Mouse (Mus musculus): ENCODE measurements around the gene Sgcb. TPM values are rescaled to one million over a fixed set of nuclear protein-coding genes. Genes with fewer than 3 reads are reported as not detected.
A peak's percentile ranks its signal among the peaks of the same experiment; 100 is the strongest.

Gene Sgcb
- total RNA-seq (2021), result 10 to 100 TPM; 44.5 to 44.6 TPM

DNA sequence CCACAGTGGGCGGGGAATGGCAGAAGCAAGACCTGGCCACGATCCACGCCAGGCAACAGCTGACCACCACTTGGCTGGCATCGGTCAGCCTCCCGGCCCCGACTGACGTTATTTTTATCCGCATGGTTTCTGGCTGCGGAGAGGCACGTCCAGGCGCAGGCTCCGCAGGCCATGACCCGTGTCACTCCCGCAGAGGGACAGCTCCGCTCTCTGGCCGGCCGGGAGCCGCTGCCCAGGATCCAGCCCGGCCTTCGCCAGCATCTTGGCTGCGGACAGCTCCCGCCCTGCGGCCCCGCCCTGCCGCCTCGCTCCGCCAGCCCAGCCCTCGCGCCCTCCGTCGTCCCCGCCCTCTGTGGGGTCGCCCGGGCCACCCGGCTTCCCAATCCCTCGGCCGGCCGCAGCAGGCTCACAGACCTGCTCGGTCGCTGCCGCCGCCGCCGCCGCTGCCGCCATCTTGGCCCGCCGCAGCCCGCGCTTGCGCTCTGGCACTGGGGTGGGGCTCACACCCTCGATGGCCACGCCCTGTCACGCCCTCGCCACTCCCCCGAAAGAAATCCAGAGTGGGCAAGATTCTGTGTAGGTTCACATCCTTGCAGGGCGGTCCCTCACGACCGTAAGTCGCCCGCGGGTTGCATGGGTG is at the start of gene Sgcb:
Gene Sgcb, minus strand, starts transcription at position 530 of the 640 bp plus-strand sequence.
- intact Hi-C loops (cut with DNase I), result no loop called here
- peak; percentile 87 for DNase-seq

DNA sequence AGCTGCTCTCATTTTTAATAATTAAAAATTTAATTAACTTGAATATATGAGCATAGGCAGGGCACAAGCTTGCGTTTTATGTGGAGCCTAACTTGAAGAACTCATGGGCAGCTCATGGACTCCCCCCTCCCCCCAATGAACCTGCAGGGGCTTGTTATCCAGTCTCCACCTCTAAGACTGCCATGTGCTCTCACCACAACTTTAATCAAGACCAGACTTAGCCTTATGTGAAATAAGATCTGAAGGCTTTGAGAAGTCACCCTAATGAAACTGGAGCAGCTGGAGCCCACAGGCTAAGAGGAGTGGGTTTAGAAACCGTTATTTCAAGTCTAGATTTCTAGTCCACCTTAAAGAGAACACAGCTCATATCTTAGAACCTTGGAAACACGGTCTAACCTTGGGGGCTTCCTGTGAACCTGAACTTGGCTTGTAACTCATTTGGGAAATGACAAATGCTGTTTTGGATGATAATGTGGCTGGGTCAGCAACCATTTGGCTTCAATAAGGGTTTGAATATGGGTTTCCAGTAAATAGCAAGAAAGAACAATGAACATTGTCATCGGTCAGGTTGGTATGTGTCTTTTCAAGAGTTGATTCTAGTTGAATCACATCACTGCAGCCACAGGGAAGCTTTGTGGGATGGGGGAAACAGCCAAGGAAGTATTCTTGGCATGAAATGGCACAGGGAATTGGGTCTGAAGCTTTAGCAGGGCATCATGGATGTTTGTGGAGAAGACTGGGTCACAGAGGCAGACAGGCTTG is 46.8 kb upstream of the Sgcb start:
- no peak for DNase-seq
- intact Hi-C loops (cut with DNase I), result no loop called here

DNA sequence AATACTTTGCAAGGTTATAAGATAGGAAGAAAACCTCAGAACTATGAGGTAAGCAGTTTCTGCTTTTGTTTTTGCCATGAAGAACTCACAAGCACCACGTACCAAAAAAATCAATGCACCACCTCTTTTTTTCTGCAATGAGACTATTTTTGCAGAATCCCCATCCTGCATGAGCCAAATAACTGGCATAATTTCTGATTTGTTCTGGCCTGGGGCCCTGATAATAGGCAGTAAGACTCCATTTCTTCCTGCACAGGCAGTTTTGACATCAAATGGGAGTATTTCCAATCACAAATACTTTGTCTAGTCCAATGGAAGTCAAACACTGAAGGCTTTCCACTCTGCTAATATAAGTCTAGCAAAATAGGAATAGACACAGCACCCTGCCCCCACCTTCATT is 46.2 kb upstream of the Sgcb start:
- intact Hi-C loops (cut with DNase I), result no loop called here

DNA sequence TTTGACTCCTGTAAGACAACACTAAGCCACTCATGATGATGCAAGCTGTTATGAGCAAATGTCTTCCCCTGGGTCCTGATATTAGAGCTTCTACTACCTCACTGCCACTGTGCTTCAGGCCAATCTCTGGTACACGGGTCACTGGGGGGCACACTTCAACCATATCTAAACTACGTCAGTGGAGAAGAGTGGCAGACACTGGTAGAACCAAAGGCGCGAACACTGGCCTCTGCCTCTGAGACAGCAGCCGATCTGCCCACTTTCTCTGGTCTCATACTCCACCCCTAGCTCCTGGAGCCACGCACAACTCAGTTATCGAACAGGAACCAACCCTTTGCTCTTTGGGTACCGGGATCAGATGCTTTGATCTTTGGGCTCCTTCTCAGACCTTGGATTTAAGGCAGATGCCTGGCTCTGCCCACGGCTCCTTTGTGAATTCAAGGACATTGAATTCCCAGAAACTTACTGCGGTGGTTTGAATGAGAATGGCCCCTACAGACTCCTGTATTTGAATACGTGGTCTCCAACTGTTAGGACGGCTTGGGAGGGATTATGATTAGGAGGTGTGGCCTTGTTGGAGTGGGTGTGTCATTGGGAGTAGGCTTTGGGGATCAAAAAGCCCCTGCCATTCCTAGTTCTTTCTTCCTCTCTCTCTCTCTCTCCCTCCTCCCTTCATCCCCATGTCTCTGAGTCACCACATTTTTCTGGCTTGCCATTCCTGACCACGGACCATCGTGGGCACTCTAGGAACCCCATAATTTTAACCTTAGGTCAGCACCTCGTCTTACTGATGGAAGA is 44.3 kb upstream of the Sgcb start:
- no peak for DNase-seq

More for the DNA sequence above, 46.2 kb upstream of the Sgcb start:
- DNase-seq, result no peak

DNA sequence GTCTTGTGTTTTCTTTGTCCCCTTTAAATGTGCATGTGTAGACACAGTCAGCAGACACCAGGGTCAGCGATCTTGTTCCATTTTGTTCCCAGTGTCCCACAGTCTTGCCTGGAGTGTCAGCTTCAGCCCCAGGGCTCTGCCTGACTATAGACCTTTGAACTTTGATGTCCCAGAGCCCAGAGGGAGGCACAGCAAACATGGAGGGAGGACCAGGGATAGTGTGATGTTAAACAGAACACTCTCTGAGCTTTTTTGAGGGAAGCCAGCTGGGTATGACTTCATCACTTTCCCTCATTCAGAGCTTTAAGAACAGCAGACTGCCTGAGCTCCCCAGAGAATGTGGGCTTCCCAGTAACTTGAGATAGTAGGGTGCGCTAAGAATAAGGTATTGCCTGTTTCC is 42.6 kb upstream of the Sgcb start:
- intact Hi-C loops (cut with DNase I), result no loop called here
- no peak for DNase-seq

More for the DNA sequence above, 44.3 kb upstream of the Sgcb start:
- intact Hi-C loops (cut with DNase I), result no loop called here

DNA sequence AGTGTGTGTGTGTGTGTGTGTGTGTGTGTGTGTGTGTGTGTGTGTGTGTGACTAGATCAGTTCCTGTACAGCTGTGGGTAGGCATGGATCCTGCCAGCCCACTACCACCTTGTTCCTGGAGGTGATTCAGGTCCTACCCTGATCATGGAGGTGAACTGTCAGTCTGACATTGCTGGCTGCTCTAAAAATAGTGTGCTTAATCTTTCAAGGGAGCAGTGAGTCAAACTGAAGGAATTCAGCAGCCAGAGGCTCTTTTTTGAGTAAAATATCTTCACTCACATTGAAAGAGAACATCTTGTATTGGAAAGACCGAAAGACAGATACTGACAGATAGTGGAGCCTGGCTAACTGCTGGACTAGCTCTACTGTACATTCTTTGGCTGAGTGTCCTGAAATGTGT is 41.0 kb upstream of the Sgcb start:
- no peak for DNase-seq
- intact Hi-C loops (cut with DNase I), result loop anchor here (5.0 to 10.0 kb wide), 3 partner anchors 166 to 1469 kb away; no protein-coding TSS in a partner anchor

DNA sequence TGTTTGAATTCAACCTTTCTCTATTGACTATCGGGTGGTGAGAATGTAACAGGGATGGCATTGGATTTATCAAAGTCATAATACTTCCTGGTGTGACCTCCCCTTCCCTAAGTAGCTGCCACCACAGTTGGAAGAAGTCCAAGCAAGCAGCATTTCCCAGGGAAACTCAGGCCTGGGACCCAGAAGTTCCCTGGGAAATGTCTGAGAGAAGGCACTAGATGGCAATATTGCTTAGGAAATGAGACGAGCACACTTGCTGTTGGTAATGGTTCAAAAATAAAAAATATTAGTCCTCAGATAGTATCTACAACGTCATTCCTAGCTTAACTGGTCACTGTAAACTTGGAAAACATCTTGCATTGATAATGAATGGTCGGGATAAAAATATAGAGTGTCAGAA is 38.6 kb upstream of the Sgcb start:
- intact Hi-C loops (cut with DNase I), result loop anchor here (5.0 to 10.0 kb wide), 3 partner anchors 169 to 1471 kb away; no protein-coding TSS in a partner anchor
- peak; percentile 45 for DNase-seq

DNA sequence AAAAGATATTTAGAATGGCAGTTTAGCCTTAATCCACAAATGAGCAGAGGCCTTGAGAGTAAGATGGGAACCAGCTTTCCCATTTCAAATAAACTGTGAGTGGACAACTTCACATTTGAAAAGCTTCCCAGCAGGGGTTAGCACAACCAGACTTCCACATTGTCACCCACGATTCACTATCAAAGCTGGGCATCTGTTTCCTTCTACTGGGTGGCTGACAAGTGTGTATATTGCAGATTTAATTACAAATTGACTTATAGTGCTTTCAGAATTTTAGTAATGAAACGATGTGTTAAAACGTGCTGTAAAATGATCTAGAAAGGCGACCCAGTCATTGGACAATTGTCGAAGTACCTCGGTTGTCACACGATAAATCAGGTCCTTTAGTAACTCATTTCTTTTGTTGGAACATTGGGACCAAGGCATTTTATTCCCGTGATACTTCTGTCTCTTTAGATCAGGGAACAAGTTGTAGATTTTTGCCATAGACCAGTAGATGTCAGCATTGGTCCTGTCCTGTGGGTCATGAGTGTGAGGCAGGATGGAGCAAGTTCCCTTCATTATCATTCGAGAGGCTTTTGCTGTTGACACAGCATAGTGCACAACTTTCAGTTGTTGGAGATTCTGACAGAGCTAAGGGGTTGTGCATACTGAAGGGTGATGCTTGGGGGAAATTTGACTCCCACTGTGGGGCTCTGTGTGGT is 36.3 kb upstream of the Sgcb start:
- no peak for DNase-seq
- intact Hi-C loops (cut with DNase I), result loop anchor here (10.0 kb wide), 2 partner anchors 171 to 591 kb away; no protein-coding TSS in a partner anchor

DNA sequence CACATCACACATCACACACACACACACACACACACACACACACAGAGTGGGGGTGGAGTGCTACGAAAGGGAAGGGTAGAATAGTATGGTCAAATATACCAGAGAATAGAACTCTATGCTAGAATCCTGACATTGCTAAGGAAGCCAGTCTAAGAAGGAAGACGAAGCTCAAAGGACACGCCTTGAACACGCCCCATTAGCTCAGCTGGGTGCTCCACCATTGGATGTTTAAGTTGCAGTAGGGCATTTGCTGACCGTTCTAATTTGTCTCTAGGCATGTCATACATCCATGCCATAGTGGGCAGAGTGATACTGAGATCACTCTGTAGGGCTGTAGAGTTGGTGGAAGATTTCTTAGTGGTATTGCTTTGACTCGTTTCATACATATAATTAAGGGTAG is 35.6 kb upstream of the Sgcb start:
- DNase-seq, result no peak
- intact Hi-C loops (cut with DNase I), result loop anchor here (10.0 kb wide), 2 partner anchors 172 to 592 kb away; no protein-coding TSS in a partner anchor

DNA sequence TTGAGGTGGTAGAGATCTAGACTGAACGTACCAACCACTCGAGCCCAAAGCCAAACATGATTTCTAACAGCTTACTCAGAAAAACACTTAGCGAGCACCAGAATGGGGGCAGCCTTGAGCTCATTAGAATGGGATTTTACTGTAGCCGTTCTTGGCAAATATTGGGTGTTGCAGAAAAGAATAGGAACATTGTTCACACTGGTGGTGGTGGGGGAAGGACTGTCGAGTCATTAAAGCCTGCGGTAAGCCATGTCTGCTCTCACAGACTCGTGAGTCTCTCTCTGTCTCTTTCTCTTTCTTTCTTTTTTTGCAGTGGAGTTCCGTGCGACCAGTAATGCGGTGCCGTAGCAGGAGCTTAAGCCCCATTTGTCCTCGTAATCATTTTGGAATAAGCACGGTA is 29.0 kb upstream of the Sgcb start:
- intact Hi-C loops (cut with DNase I), result no loop called here
- DNase-seq, result no peak

DNA sequence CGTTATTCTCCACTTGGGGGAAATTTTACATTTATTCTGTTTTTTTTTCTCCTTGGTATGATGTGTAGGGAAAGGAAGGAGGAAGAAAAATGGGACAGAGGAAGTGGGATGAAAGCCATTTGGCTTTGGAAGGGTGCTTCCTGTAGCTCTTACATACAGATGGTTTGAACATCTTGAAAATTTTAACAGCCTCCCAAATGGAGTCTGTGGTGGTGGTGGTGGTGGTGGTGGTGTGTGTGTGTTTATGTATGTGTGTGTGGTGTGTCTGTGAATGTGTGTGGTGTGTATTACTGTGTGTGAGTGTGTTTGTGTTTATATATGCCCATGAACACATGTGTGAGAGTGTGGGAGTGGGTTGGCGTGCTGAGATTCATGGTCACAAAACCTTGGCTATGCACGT is 28.0 kb upstream of the Sgcb start:
- intact Hi-C loops (cut with DNase I), result no loop called here
- no peak for DNase-seq

DNA sequence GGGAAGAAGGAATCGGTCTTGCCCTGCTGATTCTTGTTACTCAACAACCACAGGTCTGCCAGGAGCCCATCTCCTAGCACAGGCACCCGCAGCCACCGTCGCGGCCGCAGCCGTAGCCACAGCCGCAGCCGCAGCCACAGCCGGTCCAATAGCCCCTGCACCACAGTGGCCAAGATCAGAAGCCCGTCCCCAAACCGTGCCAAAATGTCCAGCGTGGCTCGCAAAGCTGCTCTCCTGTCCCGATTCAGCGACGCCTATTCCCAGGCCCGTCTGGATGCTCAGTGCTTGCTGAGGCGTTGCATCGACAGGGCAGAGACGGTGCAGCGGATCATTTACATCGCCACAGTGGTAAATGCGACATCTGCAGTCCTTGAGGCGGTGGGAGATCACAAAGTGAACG is 21.8 kb upstream of the Sgcb start:
- DNase-seq, result peak; percentile 31
- intact Hi-C loops (cut with DNase I), result no loop called here

DNA sequence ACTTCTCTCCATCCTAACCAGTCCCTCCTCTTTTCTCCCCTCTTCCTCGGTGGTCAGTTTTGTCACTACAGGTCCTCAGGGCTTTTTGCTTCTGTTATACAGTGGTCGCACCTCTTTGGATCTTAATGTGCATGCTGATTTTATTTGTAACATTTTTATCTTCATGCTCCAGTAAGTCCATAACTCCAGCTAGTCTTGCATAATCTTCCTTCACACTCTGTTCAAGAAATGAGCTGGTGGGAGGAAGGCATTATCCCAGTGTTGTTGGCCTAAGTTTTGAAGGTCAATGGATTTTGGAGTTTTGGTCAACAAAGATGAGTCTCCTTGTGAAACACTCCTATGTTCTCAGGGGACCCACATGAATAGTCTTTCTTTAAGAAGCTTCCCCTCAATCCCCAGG is 20.3 kb upstream of the Sgcb start:
- DNase-seq, result no peak

DNA sequence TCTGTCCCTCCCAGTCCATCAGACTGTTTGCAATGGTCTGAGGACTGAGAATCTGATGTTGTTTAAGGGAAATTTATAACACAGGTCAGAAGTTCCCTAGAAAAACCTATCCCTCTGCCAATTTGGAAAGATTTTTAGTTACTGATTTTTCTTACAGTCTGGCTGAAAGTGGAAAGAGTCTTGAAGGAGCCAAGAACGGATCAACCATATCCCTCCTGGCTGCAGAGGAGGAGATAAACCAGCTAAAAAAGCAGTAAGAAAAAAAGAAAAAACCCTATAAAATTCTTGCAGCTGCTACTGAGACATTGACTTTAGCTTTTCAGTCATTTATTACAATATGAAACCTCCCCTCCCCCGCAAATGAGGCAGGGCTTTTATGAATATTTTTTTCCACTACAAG is 19.1 kb upstream of the Sgcb start:
- intact Hi-C loops (cut with DNase I), result no loop called here
- DNase-seq, result no peak

More for the DNA sequence above, 20.3 kb upstream of the Sgcb start:
- intact Hi-C loops (cut with DNase I), result no loop called here

DNA sequence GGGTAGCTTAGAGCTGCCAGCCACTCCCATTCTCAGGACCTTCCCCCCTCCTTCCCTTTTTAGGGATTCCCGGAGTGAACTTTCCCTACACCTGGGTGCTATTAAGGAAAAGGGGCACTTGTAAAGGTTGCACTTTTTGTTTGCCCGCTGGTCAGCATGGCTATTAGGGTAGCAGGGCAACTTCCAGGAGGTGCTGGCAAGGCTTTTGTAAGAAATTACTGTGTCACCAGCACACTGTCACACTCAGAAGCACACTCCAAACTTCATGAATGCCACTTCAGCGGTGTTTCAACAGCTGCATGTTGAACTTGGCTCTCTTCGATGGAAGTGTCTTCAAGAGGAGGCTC is 4.2 kb upstream of the Sgcb start:
- DNase-seq, result no peak
- intact Hi-C loops (cut with DNase I), result no loop called here

DNA sequence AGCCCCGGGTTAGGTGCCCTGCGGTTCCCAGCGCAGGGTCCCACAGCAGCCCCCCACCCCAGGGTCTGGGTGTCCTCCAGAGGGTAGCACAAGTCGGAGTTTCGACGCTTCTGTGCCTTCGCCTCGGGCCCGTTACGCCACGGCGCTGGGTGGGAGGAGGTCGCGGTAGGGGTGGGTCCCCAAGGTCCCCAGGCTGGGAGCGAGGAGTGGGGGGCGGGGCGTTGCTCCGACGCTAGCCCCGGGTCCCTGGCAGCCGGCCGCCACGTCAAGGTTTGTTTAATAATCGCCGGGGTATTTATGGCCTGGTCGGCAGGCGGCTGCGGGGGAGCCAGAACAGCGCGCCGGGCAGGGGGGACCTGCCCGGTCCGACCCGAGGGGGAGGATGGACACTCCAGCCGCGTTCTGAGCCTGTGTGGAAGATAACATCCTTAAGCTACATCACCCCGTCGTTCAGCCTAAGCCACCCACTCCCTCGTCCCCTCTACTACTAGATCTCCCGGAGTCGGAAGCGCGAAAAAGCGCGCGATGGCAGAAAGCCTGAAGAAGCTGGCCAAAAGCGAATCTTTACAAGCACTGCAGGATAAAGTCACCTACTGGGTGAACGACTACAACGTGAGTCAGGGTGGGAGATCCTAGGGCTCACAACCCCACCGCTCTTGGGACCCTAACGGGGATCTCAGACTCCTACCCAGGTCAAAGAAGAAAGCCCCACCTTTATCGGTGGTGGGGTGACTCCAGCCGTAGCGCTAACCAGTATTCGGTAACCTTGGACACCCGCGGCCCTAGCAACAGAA is 3.7 kb upstream of the Sgcb start, which contains the start of gene Spata18:
Gene Spata18, plus strand, starts transcription at position 319 of the 794 bp plus-strand sequence.
- intact Hi-C loops (cut with DNase I), result no loop called here
- peak; percentile 39 for DNase-seq

DNA sequence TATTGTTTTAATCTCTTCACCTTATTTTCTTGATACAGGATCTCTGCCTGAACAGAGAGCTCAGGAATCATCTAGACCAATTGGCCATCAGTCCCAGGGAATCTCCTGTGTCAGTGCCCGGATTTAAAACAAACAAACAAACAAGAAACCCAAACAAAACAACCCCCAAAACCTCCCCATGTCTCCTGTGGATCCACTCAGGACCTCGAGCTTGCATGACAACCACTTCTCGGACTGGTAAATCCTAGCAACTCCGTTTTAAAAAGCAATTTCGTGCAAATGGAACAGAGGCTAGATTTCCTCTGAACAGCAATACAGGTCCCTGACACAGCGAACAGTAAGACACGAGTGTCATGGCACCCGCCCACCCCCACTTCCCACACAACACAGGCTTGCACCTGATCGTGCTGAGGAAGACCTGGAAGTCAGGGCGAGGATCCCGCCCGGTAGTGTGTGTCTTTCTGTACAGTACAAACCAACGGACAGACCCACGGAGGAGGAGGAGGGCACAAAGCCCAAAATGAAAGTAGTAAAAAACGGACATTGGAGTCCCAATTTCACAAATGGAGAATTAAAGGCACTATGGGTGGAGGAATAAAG is 2.9 kb upstream of the Sgcb start:
- DNase-seq, result no peak
- intact Hi-C loops (cut with DNase I), result no loop called here

DNA sequence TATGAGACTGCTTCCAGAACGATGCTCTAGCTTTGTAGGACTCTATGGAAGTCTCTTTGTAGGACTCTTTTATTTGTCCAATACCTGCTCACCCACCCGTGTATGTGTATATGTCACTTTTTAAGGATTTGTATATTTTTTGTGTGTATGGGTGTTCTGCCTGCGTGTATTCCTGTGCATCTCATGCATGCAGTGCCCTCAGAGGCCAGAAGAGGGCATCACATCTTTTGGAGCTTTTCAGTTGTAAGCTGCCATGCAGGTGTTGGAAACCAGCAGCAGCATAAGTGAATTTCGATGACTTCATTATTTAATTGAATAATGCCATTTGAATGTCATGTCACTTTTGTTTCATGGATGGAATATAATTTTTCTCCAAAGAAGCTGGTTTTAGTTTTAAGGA is 5.5 kb downstream of the Sgcb start:
- peak; percentile 38 for DNase-seq
- intact Hi-C loops (cut with DNase I), result no loop called here

DNA sequence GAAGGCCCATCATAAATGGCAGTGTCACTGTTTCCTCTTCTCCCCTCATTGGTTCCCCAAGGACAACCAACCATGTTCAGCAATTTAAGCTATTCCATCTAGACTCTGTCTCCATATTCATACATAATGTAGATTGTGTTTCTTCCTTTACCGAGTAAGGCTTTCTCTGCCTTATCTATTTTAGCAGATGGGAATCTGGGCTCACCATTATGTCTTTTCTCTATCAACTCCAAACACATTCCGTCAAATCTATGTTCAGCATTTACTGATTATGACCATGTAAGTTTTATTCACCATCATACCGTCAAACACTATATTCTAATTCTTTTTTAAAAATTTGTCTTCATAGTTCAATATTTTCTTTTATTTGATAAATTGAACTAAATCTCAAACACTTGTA is 6.5 kb downstream of the Sgcb start:
- intact Hi-C loops (cut with DNase I), result no loop called here
- no peak for DNase-seq
